Mouse (Mus musculus): ENCODE data around the gene Mettl1. TPM values are rescaled to one million over a fixed set of nuclear protein-coding genes. Genes with fewer than 3 reads are reported as not detected.

Gene Mettl1
- polyA plus RNA-seq, 1 experiment: 14.0 TPM

DNA sequence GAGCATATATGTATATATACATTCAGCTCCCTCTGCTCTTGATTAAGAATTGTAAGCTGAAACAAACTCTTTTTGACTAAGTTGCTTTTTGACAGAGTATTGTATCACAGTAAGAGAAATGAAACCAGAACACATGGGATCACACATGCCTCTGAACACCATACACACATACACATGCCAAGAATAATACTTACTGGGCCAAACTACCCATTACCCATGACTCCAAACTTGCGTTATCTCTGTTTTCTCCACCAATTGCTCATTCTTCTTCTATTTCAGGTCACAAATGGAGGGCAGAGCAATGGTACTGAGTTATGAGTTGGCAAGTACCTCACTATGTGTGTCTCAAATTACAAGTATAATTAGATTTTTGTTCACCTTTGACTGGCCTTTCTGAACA, 32.8 kb downstream of the Mettl1 start:
- Histone ChIP-seq H3K4me3 (ENCODE audit: insufficient read depth, low read length) (no peak overlapping the region), H3K4me1 (ENCODE audit: control insufficient read depth, insufficient read depth, low read length) (peaks cover 3% of the 10 kb centered on the region; the same call in 1 of the 2 replicates), H3K27ac (ENCODE audit: insufficient read depth, low read length) (no peak overlapping the region)
- TF ChIP-seq CTCF (IDR thresholded peaks at IDR 0.05; ENCODE audit: extremely low read depth, insufficient read depth, low read length) (no peak), POLR2A (IDR thresholded peaks at IDR 0.05; ENCODE audit: extremely low read depth, insufficient read depth, low read length) (no peak)

DNA sequence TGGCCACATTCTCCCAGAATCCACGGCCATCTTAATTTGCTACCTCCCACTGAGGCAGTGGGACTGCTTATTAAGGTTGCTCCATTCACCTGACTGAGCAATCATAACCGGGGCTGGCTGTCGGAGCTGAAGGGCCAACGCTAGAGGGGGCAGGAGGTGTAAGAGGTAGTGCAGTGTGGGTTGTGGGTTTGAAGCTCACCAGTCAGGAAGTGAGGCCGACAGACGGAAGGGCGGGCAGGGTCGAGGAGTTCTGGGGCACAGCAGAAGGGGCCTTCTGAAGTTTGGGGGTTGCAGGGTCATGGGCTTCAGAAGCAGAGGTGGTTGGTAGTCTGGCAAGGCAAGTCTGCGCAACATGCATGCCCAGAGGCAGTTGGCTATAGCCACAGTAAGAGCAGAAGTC, 33.9 kb downstream of the Mettl1 start, which contains the start of gene Agap2:
Agap2 (plus strand) TSS at position 205 of the 400 bp plus-strand sequence.
- Histone ChIP-seq H3K4me3 (ENCODE audit: insufficient read depth, low read length) (no peak within 1 kb of the TSS), H3K4me1 (ENCODE audit: control insufficient read depth, insufficient read depth, low read length) (peaks cover 3% of the 10 kb centered on the region; the same call in 1 of the 2 replicates), H3K27ac (ENCODE audit: insufficient read depth, low read length) (no peak within 1 kb of the TSS)
- TF ChIP-seq CTCF (IDR thresholded peaks at IDR 0.05; ENCODE audit: extremely low read depth, insufficient read depth, low read length): no peak
- no peak for TF ChIP-seq POLR2A (IDR thresholded peaks at IDR 0.05; ENCODE audit: extremely low read depth, insufficient read depth, low read length)

DNA sequence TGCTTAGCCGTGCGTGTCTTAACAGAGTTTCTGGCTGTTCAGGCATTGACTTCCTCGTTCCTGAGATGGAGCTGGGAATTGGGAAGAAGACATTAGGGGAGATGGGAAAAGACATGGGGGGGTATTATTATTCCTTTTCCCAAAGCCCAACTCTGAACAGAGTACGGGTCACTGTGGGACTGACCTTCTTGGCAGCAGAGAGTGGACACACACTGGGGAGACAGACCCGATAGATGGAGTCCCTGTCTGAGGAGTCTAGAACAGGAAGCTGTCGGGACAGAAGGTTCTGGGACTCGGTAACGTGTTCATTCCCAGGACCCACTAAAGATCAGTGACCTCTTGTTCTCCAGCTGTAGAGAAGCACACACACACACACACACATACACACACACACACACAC, 34.4 kb downstream of the Mettl1 start:
- no peak overlapping the region for H3K27ac ChIP-seq (ENCODE audit: insufficient read depth, low read length)
- H3K4me1 ChIP-seq (ENCODE audit: control insufficient read depth, insufficient read depth, low read length): peaks cover 3% of the 10 kb centered on the region; the same call in 1 of the 2 replicates
- no peak for TF ChIP-seq POLR2A (IDR thresholded peaks at IDR 0.05; ENCODE audit: extremely low read depth, insufficient read depth, low read length)
- TF ChIP-seq CTCF (IDR thresholded peaks at IDR 0.05; ENCODE audit: extremely low read depth, insufficient read depth, low read length): no peak
- H3K4me3 ChIP-seq (ENCODE audit: insufficient read depth, low read length): no peak overlapping the region

DNA sequence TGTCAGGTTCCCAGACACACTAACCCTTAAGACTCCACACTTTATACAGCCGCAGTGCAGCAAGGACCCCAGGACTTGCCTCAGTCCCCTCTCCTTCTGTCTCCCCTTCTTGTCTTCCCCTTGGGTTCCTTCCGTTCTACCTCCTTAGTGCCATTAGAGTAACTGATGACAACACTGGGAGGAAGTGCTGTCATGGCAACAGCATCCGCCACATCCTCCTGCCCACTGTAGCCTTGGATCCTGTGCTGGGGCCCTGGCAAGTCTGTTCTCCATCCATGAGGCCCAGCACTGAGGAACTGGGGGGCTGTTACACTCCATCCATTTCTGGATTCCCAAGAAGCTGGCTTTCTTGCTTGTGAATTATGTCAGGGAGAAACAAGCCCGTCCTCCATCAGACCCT, 34.9 kb downstream of the Mettl1 start:
- no peak for TF ChIP-seq CTCF (IDR thresholded peaks at IDR 0.05; ENCODE audit: extremely low read depth, insufficient read depth, low read length)
- TF ChIP-seq POLR2A (IDR thresholded peaks at IDR 0.05; ENCODE audit: extremely low read depth, insufficient read depth, low read length): peak; percentile 44; the same call in 1 of the 2 replicates
- peaks cover 3% of the 10 kb centered on the region; the same call in 1 of the 2 replicates for H3K4me1 ChIP-seq (ENCODE audit: control insufficient read depth, insufficient read depth, low read length)
- H3K27ac ChIP-seq (ENCODE audit: insufficient read depth, low read length): no peak overlapping the region; the same call in 1 of the 2 replicates
- no peak overlapping the region for H3K4me3 ChIP-seq (ENCODE audit: insufficient read depth, low read length)

DNA sequence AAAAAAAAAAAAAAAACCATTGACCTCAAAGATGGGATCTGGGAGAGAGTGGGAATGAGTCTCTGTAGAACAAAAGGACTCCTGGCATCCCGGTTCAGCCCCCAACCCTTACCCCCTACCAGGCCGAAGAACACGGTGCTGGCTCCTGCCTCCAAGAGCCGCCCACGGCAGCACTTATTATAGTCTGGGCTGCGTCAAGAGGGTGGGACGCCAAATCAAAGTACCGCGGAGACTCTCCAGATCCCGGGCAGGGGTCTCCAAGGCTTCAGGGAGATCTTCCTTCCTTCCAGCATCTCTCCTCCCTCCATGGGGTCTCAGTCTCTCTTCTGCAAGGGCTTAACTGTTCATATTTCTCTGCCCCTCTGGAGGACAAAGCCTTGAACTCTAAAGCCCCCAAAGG, 36.3 kb downstream of the Mettl1 start:
- Histone ChIP-seq H3K4me1 (ENCODE audit: control insufficient read depth, insufficient read depth, low read length) (peaks cover 6% of the 10 kb centered on the region; the same call in 1 of the 2 replicates), H3K4me3 (ENCODE audit: insufficient read depth, low read length) (peak overlapping the region; percentile 48), H3K27ac (ENCODE audit: insufficient read depth, low read length) (peak overlapping the region; percentile 95)
- no peak for TF ChIP-seq CTCF (IDR thresholded peaks at IDR 0.05; ENCODE audit: extremely low read depth, insufficient read depth, low read length)
- TF ChIP-seq POLR2A (IDR thresholded peaks at IDR 0.05; ENCODE audit: extremely low read depth, insufficient read depth, low read length): peak; percentile 38; the same call in 1 of the 2 replicates

DNA sequence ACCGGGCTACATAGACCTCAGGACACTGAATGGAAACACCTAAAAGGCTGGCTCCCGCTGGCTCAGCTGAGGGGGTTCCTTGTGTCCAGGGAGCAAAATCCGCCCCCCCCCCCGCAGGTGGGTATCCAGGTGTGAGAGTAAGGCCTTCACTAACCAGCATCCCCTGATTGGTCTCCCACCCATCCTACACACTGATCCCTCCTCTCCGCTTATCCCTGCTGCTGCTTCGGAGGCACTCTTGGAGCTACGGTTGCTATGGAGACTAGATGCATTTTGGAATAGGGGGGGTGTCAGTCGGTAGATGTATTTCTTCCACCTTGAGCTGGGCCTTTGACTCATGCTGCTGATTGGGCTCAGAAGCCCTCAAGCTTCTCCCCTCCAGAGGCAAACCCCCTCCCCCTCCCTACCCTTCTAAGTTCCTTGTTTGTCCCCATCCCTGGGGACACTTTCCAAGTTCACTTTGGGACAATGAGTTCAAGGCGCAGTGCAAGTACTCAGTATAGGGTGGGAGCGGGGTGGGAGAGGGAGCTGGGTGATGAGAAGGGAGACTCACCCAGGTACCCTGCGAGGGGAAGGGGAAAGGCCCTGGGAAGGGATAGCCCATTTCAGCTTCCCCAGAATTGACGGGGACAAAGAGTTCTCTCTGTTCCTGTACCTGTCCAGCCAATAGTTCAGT, 36.9 kb downstream of the Mettl1 start:
- TF ChIP-seq POLR2A (IDR thresholded peaks at IDR 0.05; ENCODE audit: extremely low read depth, insufficient read depth, low read length) (peak; percentile 81), CTCF (IDR thresholded peaks at IDR 0.05; ENCODE audit: extremely low read depth, insufficient read depth, low read length) (no peak)
- H3K4me1 ChIP-seq (ENCODE audit: control insufficient read depth, insufficient read depth, low read length): peaks cover 12% of the 10 kb centered on the region
- H3K4me3 ChIP-seq (ENCODE audit: insufficient read depth, low read length): peak overlapping the region; percentile 48
- peak overlapping the region; percentile 95 for H3K27ac ChIP-seq (ENCODE audit: insufficient read depth, low read length)

DNA sequence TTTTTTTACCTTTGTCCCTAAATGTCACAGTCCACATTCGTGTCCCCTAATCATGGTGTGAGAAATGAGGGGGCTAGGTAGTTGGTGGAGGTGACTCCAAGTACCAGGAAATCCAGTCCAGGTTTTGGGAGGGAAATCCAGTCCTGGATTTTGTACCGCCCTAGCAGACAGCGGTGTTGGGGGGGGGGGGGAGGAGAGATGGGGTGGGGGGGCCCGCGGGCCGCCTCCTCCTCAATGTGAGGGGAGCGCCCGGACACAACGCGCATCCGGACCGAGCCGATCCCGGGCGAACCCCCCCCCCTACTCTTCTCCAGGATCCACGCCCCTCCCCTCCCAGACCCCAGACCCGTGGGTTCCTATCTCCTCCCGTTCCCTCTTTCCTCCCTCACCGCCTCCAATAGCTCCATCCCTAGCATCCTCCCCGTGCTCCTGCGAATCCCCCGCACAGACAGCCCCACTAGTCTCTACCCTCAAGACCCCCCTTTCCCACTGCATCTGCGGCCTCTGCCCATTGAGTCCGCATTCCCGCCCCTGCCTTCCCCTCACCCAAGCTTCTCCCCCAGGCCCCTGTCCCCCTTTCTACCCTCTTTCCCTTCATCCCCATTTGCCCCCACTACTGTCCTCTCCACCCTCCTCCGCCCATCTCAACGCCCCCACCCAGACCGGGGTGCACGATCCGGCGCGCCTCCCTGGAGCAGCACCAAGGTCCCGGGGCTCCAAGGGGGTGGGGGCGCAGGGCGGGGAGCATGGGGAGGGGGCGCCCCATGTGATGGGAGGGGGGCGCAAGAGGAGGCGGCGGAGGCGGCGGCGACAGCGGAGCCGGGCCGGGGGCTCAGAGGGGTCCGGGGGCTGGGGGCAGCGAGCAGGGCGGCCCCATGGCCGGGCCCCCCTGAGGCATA, 37.7 kb downstream of the Mettl1 start:
- TF ChIP-seq POLR2A (IDR thresholded peaks at IDR 0.05; ENCODE audit: extremely low read depth, insufficient read depth, low read length) (peak; percentile 53; the same call in 1 of the 2 replicates), CTCF (IDR thresholded peaks at IDR 0.05; ENCODE audit: extremely low read depth, insufficient read depth, low read length) (no peak)
- Histone ChIP-seq H3K27ac (ENCODE audit: insufficient read depth, low read length) (peak overlapping the region; percentile 83), H3K4me1 (ENCODE audit: control insufficient read depth, insufficient read depth, low read length) (peaks cover 15% of the 10 kb centered on the region), H3K4me3 (ENCODE audit: insufficient read depth, low read length) (peak overlapping the region; percentile 48)

DNA sequence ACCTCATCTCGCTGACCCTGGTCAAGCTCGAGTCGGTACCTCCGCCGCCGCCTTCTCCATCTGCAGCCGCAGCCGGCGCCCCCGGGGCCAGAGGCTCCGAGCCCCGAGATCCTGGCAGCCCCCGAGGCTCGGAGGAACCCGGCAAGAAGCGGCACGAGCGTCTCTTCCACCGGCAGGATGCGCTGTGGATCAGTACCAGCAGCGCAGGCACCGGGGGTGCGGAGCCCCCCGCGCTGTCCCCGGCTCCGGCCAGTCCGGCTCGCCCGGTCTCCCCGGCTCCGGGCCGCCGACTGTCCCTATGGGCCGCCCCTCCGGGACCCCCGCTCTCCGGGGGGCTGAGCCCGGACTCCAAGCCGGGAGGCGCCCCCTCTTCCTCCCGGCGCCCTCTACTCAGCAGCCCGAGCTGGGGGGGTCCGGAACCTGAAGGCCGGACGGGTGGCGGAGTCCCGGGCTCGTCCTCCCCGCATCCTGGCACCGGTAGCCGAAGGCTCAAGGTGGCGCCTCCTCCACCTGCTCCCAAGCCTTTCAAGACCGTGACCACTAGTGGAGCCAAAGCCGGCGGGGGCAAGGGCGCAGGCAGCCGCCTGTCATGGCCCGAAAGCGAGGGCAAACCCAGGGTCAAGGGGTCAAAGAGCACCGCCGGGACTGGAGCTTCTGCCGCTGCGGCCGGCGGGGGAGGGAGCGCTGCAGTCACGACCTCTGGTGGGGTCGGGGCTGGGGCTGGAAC, 38.6 kb downstream of the Mettl1 start:
- peaks cover 15% of the 10 kb centered on the region for H3K4me1 ChIP-seq (ENCODE audit: control insufficient read depth, insufficient read depth, low read length)
- no peak for TF ChIP-seq POLR2A (IDR thresholded peaks at IDR 0.05; ENCODE audit: extremely low read depth, insufficient read depth, low read length)
- 0 out of 2 replicates have a peak, but pooled peaks have one; percentile 3 for TF ChIP-seq CTCF (IDR thresholded peaks at IDR 0.05; ENCODE audit: extremely low read depth, insufficient read depth, low read length)
- H3K27ac ChIP-seq (ENCODE audit: insufficient read depth, low read length): peak overlapping the region; percentile 32
- H3K4me3 ChIP-seq (ENCODE audit: insufficient read depth, low read length): peak overlapping the region; percentile 48

Measured in cortical plate, adult 2 months (tissue).